Mouse (Mus musculus) splenic B cell, adult 2 months (primary cell): ENCODE results near the gene Cwc27.
A peak's percentile ranks its signal among the peaks of the same experiment; 100 is the strongest.

ENCODE experiments used
- DNase-seq: peaks from one replicate; pipeline ENCODE4 v3.0.0-alpha.2; 2011; ENCODE audit warnings: low read depth, low spot score
- H3K27me3 ChIP-seq: 2 replicates; pipeline ENCODE4 v1.6.1; 2012; ENCODE audit warnings: mild to moderate bottlenecking, low read length, moderate library complexity, mixed read lengths; ENCODE audit not compliant: control insufficient read depth, poor library complexity, insufficient read depth, severe bottlenecking
- H3K36me3 ChIP-seq: 2 replicates; pipeline ENCODE4 v1.6.1; 2012; ENCODE audit warnings: mild to moderate bottlenecking, low read length, moderate library complexity, mixed read lengths; ENCODE audit not compliant: control insufficient read depth, poor library complexity, insufficient read depth, severe bottlenecking

Cwc27 gene

GRCm38 (mm10) chr13:104805681-104806080, 11.3 kb downstream of the Cwc27 start:
- Histone ChIP-seq H3K27me3 (no peaks in the 10 kb centered on the region), H3K36me3 (peaks cover 3% of the 10 kb centered on the region; the same call in 1 of the 2 replicates)
- peak; percentile 67 for DNase-seq

DNA sequence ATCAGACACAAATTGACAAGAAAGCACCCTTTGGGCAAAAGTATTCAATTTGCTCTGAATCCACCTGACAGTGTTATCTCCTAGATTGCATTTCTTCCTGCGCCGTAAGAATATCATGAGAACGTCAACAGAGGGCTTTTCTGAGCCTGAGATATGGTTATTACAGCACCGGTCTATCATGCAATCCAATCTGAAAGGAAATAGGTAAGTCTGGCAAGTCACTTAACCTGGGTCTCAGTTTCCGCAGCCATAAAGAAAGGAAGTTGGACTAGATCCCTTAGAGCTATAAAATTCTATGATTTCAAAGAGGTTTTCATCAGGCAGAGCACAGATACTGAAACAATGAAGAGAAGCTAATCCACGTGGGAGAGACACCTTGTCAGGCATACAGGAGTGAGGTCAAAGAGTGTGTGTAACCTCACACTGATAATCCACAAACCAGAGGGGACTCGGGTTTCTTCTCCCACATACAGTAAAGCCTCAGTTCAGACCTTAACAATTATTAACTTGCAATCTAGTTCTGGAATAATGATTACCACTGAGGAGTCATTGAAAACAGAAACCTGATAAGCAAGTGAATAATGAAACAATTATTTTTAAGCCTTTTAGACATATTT, 17.3 kb downstream of the Cwc27 start:
- H3K36me3 ChIP-seq, result peaks cover 7% of the 10 kb centered on the region; the same call in 1 of the 2 replicates
- DNase-seq, result no peak
- no peaks in the 10 kb centered on the region for H3K27me3 ChIP-seq

- H3K36me3 ChIP-seq, result peaks cover 7% of the 10 kb centered on the region; the same call in 1 of the 2 replicates
- DNase-seq, result no peak
- no peaks in the 10 kb centered on the region for H3K27me3 ChIP-seq
Measured at GRCm38 (mm10) chr13:104799067-104799466, 17.9 kb downstream of the Cwc27 start.

- DNase-seq, result no peak
- Histone ChIP-seq H3K36me3 (peaks cover 7% of the 10 kb centered on the region; the same call in 1 of the 2 replicates), H3K27me3 (no peaks in the 10 kb centered on the region)
Measured at GRCm38 (mm10) chr13:104794421-104794820, 22.5 kb downstream of the Cwc27 start.

- no peak for DNase-seq
- Histone ChIP-seq H3K36me3 (peaks cover 7% of the 10 kb centered on the region; the same call in 1 of the 2 replicates), H3K27me3 (no peaks in the 10 kb centered on the region)
Measured at GRCm38 (mm10) chr13:104792184-104792583, 24.8 kb downstream of the Cwc27 start, which contains the start of gene Srek1ip1. Srek1ip1 (plus strand) TSS chr13:104792484.

DNA sequence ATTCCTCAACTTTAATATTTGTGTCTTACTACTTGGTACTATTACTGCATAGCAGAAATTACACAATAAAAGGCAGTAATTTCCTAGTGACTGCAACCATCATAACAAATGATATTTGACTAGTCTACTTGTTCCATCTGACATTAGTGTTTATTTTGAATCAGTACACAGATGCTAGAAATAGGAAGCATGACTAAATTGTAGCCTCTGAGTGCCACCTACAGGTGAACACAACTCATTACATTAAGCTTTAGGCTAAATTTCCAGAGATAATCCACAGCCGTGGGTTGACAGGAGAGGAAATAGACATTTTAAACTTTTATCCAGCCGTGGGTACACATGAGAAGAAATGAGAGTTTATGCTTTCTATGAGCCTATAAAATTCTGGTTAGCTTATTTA, 27.3 kb downstream of the Cwc27 start:
- DNase-seq, result peak; percentile 75
- Histone ChIP-seq H3K36me3 (peaks cover 5% of the 10 kb centered on the region; the same call in 1 of the 2 replicates), H3K27me3 (no peaks in the 10 kb centered on the region)

DNA sequence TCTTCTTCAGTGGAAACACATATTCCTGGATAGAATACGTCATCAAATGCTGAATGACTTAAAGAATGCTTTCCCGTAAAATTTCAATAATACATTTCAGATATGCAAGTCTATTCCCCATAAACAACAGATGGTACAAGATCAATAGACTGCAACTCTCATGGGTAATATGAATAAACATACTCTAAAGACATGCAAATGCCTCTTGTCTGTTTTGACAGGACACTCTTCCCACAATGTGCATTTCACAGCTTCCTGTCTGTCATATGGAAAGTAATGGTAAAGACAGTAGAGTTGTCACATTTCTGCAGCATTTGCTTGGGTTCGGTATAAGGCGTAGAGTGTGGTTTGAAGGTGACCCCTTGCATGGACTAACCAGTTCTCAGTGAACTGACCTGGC, 29.7 kb downstream of the Cwc27 start:
- no peak for DNase-seq
- H3K36me3 ChIP-seq, result peaks cover 3% of the 10 kb centered on the region; the same call in 1 of the 2 replicates
- no peaks in the 10 kb centered on the region for H3K27me3 ChIP-seq

- H3K36me3 ChIP-seq, result no peaks in the 10 kb centered on the region
Measured at GRCm38 (mm10) chr13:104779104-104779670, 37.8 kb downstream of the Cwc27 start.

DNA sequence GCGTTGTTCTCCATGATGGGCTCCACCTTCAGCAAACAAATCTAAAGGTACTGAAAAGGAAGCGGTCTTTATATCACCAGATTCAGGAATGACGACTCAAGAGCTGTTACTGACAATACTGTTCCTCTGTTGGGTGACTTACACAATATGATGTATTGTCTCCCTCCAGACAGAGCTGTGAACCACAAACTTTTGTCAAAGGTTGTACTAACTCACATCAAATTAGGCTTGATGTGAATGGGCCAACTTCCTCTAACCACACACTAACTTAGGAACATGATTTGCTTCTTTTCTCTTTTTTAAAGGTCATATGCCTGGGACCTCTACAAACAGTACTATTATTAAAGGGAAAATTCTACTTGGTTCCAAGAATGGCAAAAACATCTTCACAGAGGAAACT, 53.7 kb downstream of the Cwc27 start:
- no peaks in the 10 kb centered on the region for H3K27me3 ChIP-seq
- no peaks in the 10 kb centered on the region for H3K36me3 ChIP-seq
- DNase-seq, result peak; percentile 28

More at GRCm38 (mm10) chr13:104779104-104779670, 37.8 kb downstream of the Cwc27 start:
- no peaks in the 10 kb centered on the region for H3K27me3 ChIP-seq
- DNase-seq, result no peak

- Histone ChIP-seq H3K27me3 (no peaks in the 10 kb centered on the region), H3K36me3 (no peaks in the 10 kb centered on the region)
- DNase-seq, result no peak
Measured at GRCm38 (mm10) chr13:104762401-104762800, 54.5 kb downstream of the Cwc27 start.

DNA sequence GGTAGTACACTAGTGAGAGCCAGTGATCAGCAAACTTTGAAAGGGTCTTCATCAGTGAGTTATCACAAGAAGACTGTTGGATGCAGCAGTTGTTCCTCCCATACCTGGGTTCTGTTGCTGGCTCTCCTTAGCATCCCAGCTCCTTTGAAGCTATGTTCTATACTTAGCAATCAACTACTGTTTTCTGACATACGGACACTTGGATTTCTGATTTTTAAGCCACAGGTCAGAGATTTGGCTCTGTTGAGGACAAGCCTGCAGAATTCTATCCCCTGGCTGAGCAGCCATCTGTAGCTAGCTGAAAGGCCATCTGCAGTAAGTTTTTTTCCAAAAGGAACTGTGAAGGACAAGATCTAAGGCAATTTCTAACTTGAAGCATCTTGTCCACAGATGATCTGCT, 57.6 kb downstream of the Cwc27 start:
- no peak for DNase-seq
- H3K36me3 ChIP-seq, result no peaks in the 10 kb centered on the region
- H3K27me3 ChIP-seq, result no peaks in the 10 kb centered on the region

DNA sequence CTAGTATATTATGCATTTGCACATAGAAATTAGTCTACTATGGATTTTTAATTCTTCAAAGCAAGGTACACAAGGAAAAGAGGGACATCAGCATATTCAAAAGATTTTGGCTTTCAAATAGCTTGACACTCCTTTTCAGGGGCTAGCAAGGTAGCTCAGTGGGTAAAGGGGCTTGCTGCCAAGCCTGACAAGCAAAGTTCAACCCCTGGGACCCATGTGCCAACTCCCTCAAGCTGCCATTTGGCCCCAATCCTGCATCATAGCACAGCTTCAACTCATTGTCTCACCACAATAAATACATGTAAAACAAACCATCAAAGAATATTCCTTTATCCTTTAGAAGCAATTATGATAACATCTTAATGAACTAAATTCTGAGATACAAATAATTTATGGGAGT, 69.9 kb downstream of the Cwc27 start:
- no peak for DNase-seq
- no peaks in the 10 kb centered on the region for H3K27me3 ChIP-seq
- no peaks in the 10 kb centered on the region for H3K36me3 ChIP-seq

- Histone ChIP-seq H3K27me3 (no peaks in the 10 kb centered on the region; the same call in 1 of the 2 replicates), H3K36me3 (no peaks in the 10 kb centered on the region)
- no peak for DNase-seq
Measured at GRCm38 (mm10) chr13:104742866-104743265, 74.1 kb downstream of the Cwc27 start.

DNA sequence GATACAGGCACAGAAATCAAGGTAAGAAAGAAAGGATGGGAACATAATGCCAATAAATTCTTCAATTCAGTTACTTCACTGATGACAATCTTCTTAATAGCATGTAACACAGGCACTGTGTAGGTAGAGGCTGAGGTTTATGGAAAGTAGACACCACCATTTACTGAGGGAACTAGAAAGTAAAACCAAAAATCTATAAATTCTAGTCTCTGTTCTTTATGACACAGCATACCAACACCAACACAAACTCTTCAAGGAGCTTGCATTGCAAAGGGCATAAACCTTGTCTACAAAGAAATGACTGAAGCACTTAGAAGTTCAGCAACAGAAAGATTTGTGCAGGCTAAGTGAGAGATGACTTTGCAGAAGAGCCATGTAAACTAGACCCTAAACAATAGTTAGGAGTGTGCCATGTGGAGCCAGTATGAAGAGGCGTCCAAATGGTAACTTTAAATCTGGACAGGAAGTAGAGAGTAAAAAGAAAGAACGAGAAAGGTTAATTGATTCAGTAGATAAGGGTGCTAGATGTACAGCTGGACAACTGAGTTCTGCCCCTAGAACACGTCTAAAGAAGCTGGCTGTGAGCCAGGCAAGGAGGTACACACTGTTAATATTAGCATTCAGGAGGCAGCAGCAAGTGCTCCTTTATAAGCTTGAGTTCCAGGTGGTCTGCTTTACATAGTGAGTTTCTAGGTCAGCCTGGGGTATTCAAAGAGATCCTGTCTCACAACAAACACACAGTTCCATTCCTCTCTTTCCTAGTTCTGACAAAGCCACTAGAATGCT, 87.5 kb downstream of the Cwc27 start:
- Histone ChIP-seq H3K36me3 (no peaks in the 10 kb centered on the region; the same call in none of the 2 replicates), H3K27me3 (no peaks in the 10 kb centered on the region)
- DNase-seq, result no peak

DNA sequence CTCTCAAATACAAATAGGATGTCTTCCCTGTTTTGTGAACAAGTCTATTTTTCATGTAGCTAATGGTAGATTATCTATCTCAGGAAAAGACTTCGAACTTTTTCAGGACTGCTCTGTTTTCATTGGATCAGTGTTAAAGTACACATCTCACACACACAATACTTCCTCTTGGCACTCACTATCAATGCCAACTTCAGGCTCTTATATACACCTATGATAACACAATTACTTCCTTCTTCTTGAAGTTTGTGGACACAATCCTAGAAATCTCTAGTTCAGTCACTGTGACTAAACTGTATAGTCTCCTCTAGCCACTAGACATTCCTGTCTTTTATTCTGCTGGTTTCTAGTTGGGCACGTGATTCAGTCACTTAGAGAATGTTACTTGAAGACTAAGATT, 89.3 kb downstream of the Cwc27 start:
- no peaks in the 10 kb centered on the region; the same call in none of the 2 replicates for H3K36me3 ChIP-seq
- H3K27me3 ChIP-seq, result no peaks in the 10 kb centered on the region
- DNase-seq, result no peak
